Mouse (Mus musculus): Measurements from ENCODE around the gene Krt42. TPM values are rescaled to one million over a fixed set of nuclear protein-coding genes. Genes with fewer than 3 reads are reported as not detected.

Krt42 gene
- polyA plus RNA-seq, 1 experiment from 2014 or later: not detected

DNA sequence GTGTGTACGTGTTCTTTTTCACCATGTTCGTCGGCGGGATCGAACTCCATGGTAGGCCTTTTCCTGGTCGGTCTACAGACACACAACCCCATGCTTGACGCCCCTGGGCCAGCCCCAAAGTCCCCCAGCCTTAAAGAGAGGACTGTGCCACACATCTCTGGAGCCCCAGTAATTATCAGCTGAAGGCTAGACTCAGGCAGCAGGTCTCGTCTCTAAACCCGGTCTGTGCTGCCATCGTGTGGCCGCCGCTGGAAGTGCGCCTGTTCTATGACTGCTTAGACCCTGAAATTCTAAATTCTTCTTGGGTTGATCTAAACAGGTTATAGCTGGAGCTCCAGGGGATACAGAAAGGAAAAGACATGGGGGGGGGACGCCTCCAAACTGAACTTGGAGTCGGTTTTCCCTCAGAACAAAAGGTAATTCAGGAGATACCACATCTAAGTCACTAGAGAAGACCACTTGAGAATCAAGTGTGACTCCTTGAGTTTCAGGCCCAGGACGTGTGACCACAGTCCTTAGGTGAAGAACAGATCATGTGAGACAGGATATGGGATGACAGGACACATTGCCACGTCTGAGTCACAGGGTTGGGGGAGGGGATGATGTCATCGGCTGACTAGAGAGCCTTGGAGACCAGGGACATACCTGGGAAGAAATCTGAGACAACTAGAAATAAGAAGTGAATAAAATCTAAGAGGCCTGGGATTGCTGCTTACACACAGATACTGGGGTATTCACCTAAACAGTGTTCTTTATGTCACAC lies 28.8 kb upstream of the Krt42 start:
- Histone ChIP-seq H3K9me3 (replicated peaks) (no peaks in the 10 kb centered on the region), H3K27me3 (peaks cover 13% of the 10 kb centered on the region; the same call in 1 of the 2 replicates), H3K9ac (no peak overlapping the region), H3K4me2 (peak overlapping the region; percentile 46), H3K4me1 (replicated peaks) (peaks cover 4% of the 10 kb centered on the region), H3K36me3 (replicated peaks) (no peaks in the 10 kb centered on the region), H3K4me3 (replicated peaks) (no peak overlapping the region), H3K27ac (replicated peaks) (no peak overlapping the region)
- 13% methylated on average over 18 of the region's 18 CpGs for WGBS (ENCODE audit: insufficient replicate concordance)
- ATAC-seq (ENCODE audit: insufficient read depth): no peak

DNA sequence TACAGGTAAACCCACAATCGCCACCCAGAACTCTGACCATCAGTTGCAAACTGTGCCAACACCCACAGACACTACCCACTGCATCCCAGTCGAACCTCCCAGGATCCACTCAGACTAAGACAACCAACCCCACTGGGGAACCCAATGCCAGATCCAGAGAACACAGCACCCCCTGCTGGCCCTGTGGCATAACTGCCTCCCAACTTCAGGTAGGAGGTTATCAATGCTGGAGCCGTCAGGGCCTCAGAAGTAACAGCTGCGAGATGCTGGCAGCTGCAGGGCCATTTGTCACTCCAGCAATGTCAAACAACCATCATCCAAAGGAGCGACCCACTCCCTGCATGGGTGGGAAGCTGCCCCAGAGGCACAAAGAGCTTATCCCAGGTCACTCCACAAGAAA lies 28.1 kb upstream of the Krt42 start:
- Histone ChIP-seq H3K9me3 (replicated peaks) (no peaks in the 10 kb centered on the region), H3K4me1 (replicated peaks) (peaks cover 4% of the 10 kb centered on the region), H3K27me3 (peaks cover 13% of the 10 kb centered on the region; the same call in 1 of the 2 replicates), H3K27ac (replicated peaks) (no peak overlapping the region), H3K36me3 (replicated peaks) (no peaks in the 10 kb centered on the region), H3K9ac (no peak overlapping the region), H3K4me2 (peak overlapping the region; percentile 46), H3K4me3 (replicated peaks) (no peak overlapping the region)
- ATAC-seq (ENCODE audit: insufficient read depth): no peak
- 27% methylated on average over 5 of the region's 5 CpGs for WGBS (ENCODE audit: insufficient replicate concordance)

DNA sequence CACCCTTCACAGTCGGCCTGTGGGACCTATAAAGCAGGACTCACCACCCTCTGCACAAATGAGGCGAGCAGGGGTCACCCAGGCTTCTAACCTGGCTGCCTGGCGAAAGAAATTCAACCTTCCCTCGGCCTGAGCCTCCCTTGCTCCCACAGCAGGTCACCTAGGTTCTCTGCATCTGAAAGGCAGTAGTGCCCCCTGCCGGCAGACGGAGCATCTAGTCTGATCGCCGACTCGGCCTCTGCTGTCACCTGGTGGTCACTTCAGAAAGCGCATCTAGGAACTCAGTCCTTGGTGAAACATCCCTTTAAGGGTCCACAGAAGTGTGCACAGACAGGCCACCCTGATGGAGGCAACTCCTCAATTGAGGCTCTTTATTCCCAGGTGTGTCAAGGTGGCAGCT lies 25.6 kb upstream of the Krt42 start:
- WGBS (ENCODE audit: insufficient replicate concordance): 4% methylated on average over 10 of the region's 10 CpGs
- H3K36me3 ChIP-seq (replicated peaks): no peaks in the 10 kb centered on the region
- H3K9ac ChIP-seq: no peak overlapping the region
- no peak overlapping the region for H3K27ac ChIP-seq (replicated peaks)
- ATAC-seq (ENCODE audit: insufficient read depth): no peak
- H3K4me1 ChIP-seq (replicated peaks): peaks cover 4% of the 10 kb centered on the region
- H3K9me3 ChIP-seq (replicated peaks): no peaks in the 10 kb centered on the region
- H3K27me3 ChIP-seq: peaks cover 13% of the 10 kb centered on the region; the same call in 1 of the 2 replicates
- no peak overlapping the region for H3K4me3 ChIP-seq (replicated peaks)
- no peak overlapping the region for H3K4me2 ChIP-seq

DNA sequence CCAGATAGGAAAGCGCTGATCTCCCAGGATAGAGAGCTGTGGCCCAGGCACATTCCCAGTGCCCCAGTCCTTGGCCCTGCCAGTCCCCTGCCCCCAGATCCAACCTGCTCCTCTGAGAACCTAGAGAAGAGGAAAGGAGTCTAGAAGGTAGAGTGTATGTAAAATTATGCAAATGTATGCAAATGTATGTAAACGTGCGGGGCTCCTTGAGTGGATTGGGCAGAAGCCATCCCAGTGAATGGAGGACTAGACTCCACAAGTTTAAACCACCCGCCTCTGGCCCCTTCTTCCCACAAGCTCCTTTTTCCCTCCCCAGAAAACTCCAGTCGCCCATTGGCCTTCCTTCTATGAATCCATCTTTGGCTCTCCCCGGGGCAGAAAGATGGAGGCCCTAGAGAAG lies 23.2 kb upstream of the Krt42 start:
- H3K4me1 ChIP-seq (replicated peaks): peaks cover under 1% of the 10 kb centered on the region; the same call in 1 of the 2 replicates
- H3K4me3 ChIP-seq (replicated peaks): no peak overlapping the region
- WGBS (ENCODE audit: insufficient replicate concordance): 58% methylated on average over 6 of the region's 6 CpGs
- H3K9me3 ChIP-seq (replicated peaks): no peaks in the 10 kb centered on the region
- no peaks in the 10 kb centered on the region for H3K36me3 ChIP-seq (replicated peaks)
- no peak overlapping the region for H3K27ac ChIP-seq (replicated peaks)
- H3K9ac ChIP-seq: no peak overlapping the region
- peaks cover 13% of the 10 kb centered on the region; the same call in 1 of the 2 replicates for H3K27me3 ChIP-seq
- H3K4me2 ChIP-seq: no peak overlapping the region
- no peak for ATAC-seq (ENCODE audit: insufficient read depth)

DNA sequence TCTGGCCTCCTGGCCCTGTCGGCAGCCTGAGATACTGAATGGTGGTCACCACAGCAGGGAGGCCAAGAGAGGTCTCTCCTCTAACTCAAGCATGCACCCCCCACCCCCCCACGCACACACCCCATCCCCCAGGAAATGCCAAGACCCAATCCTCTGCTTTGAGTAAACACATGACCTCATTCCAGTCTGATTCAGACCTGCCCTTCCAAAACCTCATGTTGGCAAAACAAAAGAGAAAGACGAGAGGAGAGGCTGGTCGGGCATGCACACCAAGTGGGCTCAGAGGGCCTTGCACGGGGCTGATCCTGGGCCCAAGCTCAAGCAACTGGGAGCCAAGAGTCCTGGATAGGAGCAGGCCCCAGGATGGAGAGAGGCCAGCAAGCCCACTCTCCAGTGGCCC lies 20.6 kb upstream of the Krt42 start:
- Histone ChIP-seq H3K4me3 (replicated peaks) (no peak overlapping the region), H3K27me3 (0 out of 2 replicates have a peak, but pooled peaks cover 3% of the 10 kb centered on the region), H3K36me3 (replicated peaks) (no peaks in the 10 kb centered on the region), H3K9ac (no peak overlapping the region), H3K4me1 (replicated peaks) (no peaks in the 10 kb centered on the region), H3K27ac (replicated peaks) (no peak overlapping the region), H3K4me2 (no peak overlapping the region), H3K9me3 (replicated peaks) (no peaks in the 10 kb centered on the region)
- no peak for ATAC-seq (ENCODE audit: insufficient read depth)
- WGBS (ENCODE audit: insufficient replicate concordance): 46% methylated on average over 5 of the region's 5 CpGs

DNA sequence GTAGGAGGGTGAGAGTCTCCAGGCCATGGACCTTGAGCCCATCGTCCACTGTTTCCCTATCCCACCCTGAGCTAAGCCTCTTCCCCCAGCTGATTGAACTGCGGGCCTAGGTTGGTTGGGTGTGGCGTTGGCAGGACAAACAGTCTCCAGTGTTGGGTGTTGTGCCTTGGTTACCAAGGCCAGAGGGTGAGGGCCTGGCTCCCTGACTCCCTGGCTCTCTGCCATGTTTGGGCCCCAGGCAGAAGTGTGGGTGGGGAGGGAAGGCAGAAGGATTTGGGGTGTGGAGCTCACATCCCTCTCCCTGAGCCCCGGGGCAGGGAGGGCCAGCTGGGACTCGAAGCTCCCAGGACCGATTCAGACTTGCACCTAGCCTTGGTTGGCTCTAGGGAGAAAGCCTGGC lies 19.3 kb upstream of the Krt42 start:
- Histone ChIP-seq H3K9me3 (replicated peaks) (no peaks in the 10 kb centered on the region), H3K36me3 (replicated peaks) (no peaks in the 10 kb centered on the region), H3K4me3 (replicated peaks) (no peak overlapping the region), H3K27ac (replicated peaks) (no peak overlapping the region), H3K27me3 (no peaks in the 10 kb centered on the region), H3K4me1 (replicated peaks) (no peaks in the 10 kb centered on the region), H3K4me2 (no peak overlapping the region), H3K9ac (no peak overlapping the region)
- ATAC-seq (ENCODE audit: insufficient read depth): no peak
- WGBS (ENCODE audit: insufficient replicate concordance): 66% methylated on average over 6 of the region's 6 CpGs

DNA sequence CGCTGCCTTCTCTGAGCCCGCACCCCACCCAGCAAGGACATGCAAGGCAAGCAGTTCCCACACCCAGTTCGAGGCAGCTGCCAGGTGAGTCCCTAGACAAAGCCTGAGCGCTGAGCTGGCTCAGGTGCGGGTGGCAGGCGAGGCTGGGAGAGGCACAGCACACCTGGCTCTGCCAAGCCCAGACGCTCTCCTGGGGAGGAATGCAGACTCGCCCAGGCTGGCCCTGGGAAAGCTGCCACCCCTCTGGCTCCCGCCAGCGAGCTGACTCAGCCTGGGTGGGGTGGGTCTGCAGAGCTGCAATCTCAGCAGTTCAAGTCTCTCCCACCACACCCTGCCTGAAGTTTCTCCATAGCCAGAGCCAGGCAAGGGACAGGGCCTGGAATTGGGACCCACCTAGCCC lies 17.4 kb upstream of the Krt42 start:
- Histone ChIP-seq H3K9me3 (replicated peaks) (no peaks in the 10 kb centered on the region), H3K4me1 (replicated peaks) (no peaks in the 10 kb centered on the region), H3K27ac (replicated peaks) (no peak overlapping the region), H3K27me3 (no peaks in the 10 kb centered on the region), H3K9ac (no peak overlapping the region), H3K4me3 (replicated peaks) (no peak overlapping the region), H3K4me2 (no peak overlapping the region), H3K36me3 (replicated peaks) (no peaks in the 10 kb centered on the region)
- 51% methylated on average over 10 of the region's 10 CpGs for WGBS (ENCODE audit: insufficient replicate concordance)
- ATAC-seq (ENCODE audit: insufficient read depth): no peak

DNA sequence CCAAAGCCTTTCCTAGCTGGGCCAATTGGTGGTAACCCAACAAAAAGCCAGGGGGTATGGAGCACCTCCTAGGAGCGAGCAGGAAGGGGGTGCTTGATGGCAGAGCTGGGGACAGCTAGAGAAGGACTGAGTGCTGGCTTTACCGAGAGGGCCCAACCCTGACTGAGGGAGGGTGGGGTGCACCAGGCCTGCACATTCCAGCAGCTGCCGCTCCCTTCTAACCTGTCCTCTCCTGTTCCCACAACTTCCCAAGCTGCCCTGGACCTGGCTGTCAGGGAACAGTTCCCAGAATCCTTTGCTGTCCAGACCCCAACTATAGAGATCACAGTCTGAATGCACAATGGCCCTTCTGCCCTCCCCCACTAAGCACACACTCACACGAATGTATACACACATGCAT lies 15.3 kb upstream of the Krt42 start:
- Histone ChIP-seq H3K36me3 (replicated peaks) (no peaks in the 10 kb centered on the region), H3K4me2 (no peak overlapping the region), H3K9me3 (replicated peaks) (no peaks in the 10 kb centered on the region), H3K4me1 (replicated peaks) (no peaks in the 10 kb centered on the region), H3K27me3 (0 out of 2 replicates have a peak, but pooled peaks cover 4% of the 10 kb centered on the region), H3K9ac (no peak overlapping the region), H3K27ac (replicated peaks) (no peak overlapping the region), H3K4me3 (replicated peaks) (no peak overlapping the region)
- WGBS (ENCODE audit: insufficient replicate concordance): 62% methylated on average over 4 of the region's 4 CpGs
- ATAC-seq (ENCODE audit: insufficient read depth): no peak

DNA sequence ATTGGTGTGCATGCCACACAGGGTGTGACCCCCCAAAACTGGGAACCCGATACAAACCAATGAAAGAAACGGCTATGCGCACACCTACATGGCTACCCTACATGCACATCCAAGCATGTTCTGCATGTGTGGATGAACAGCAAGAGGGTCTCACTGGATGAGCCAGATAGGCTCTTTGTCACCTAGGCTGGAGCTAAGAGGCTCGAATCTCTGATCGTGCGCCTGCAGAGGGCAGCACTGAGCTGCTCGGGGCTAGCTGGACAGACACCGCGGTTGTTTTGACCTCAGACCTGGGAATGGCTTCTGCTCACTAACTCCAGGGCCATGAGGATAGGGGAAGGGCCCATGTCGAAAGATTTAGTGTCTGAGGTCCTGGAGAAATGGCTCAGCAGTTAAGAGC lies 12.9 kb upstream of the Krt42 start:
- Histone ChIP-seq H3K4me1 (replicated peaks) (no peaks in the 10 kb centered on the region), H3K9me3 (replicated peaks) (no peaks in the 10 kb centered on the region), H3K27ac (replicated peaks) (no peak overlapping the region), H3K4me3 (replicated peaks) (no peak overlapping the region), H3K9ac (no peak overlapping the region), H3K36me3 (replicated peaks) (no peaks in the 10 kb centered on the region), H3K4me2 (no peak overlapping the region), H3K27me3 (0 out of 2 replicates have a peak, but pooled peaks cover 4% of the 10 kb centered on the region)
- WGBS (ENCODE audit: insufficient replicate concordance): 24% methylated on average over 10 of the region's 10 CpGs
- no peak for ATAC-seq (ENCODE audit: insufficient read depth)

DNA sequence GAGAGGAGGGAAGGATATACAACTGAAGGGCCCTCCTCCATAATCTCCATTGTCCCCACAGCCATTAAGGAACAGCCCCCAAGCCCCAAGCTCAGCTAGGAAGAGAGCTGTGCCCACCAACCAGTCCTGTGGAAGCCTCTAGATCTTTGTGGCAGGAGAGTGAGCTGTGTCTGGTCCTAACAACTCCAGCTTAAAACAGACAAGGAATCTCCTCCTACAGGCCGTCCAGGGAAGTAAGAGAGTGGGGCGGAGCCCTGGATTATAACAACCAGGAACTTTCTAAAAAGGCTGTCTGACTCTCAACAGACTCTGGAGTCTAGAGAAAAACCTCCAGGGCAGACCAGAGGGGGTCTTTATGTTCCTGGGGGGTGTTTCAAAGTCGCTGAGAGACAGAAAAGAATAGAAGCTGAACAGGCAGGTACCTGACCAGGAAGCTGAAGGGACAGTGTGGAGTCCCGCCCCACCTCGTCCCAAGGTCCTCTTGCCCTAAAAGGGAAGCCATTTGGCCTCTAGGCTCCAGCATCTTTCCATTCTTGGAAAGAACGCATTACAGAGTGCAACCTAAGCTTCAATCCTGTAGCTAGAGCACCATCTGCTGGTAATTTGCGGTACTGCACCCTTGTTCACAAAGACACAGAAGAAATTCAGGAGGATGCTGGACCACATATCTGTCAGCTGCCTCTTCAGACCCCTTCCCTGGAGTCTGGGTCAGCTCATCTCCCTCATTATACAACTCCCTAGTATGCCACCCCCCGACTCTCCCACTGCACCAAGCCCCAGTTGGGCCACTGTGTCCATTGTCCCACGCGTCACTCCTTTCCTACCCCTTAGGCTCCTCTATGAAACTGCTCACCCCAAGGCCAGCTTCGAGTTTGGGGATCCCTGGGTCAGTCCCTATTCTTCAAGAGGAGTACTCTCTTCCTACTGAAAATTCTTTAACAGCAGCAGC lies 12.2 kb upstream of the Krt42 start:
- H3K27ac ChIP-seq (replicated peaks): no peak overlapping the region
- no peak overlapping the region for H3K4me2 ChIP-seq
- H3K9ac ChIP-seq: no peak overlapping the region
- no peak overlapping the region for H3K4me3 ChIP-seq (replicated peaks)
- ATAC-seq (ENCODE audit: insufficient read depth): no peak
- H3K27me3 ChIP-seq: 0 out of 2 replicates have a peak, but pooled peaks cover 4% of the 10 kb centered on the region
- H3K36me3 ChIP-seq (replicated peaks): no peaks in the 10 kb centered on the region
- no peaks in the 10 kb centered on the region for H3K4me1 ChIP-seq (replicated peaks)
- 23% methylated on average over 11 of the region's 11 CpGs for WGBS (ENCODE audit: insufficient replicate concordance)
- H3K9me3 ChIP-seq (replicated peaks): no peaks in the 10 kb centered on the region

DNA sequence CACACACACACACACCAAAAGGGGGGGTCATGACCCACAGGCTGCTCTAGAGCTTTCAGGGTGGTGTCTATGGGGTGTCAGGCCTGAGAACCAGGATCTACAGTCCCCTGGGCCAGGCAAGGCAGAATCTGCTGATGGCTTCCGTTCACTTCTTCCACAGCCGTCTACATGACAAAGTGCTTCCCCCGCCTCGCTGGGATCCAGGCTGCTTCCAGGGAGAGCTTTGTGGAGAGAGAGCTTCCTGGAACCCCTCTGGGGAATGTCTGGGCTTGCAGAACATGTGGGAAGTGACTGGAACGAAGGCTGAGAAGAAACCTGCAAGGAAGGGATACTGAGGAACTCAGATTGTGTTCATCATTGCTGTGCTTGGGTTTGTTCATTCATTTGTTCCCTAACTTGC lies 9.1 kb upstream of the Krt42 start:
- WGBS (ENCODE audit: insufficient replicate concordance): 33% methylated on average over 5 of the region's 5 CpGs
- no peak overlapping the region for H3K27ac ChIP-seq (replicated peaks)
- H3K36me3 ChIP-seq (replicated peaks): no peaks in the 10 kb centered on the region
- no peaks in the 10 kb centered on the region for H3K9me3 ChIP-seq (replicated peaks)
- H3K4me1 ChIP-seq (replicated peaks): no peaks in the 10 kb centered on the region
- no peak overlapping the region for H3K9ac ChIP-seq
- no peak for ATAC-seq (ENCODE audit: insufficient read depth)
- no peak overlapping the region for H3K4me2 ChIP-seq
- H3K4me3 ChIP-seq (replicated peaks): no peak overlapping the region
- 0 out of 2 replicates have a peak, but pooled peaks cover 4% of the 10 kb centered on the region for H3K27me3 ChIP-seq

Data from liver, embryonic 15.5 days (tissue).